Mouse (Mus musculus): ENCODE data around the gene Tspan33.
"Not testable (repeated sequence)": the region's sequence is repeated elsewhere in the genome, so short reads cannot be mapped to it uniquely, and the experiment has no call there.

Tspan33 gene

GRCm38 (mm10) chr6:29693953-29694352 is at the start of gene Tspan33:
TSS of gene Tspan33 (plus strand) at chr6:29694222.
- peak; percentile 88 for DNase-seq

- peak; percentile 81 for DNase-seq
Observed at GRCm38 (mm10) chr6:29649494-29650169, 44.4 kb upstream of the Tspan33 start.

GRCm38 (mm10) chr6:29650170-29650549 is 43.9 kb upstream of the Tspan33 start:
- no peak for DNase-seq

DNA sequence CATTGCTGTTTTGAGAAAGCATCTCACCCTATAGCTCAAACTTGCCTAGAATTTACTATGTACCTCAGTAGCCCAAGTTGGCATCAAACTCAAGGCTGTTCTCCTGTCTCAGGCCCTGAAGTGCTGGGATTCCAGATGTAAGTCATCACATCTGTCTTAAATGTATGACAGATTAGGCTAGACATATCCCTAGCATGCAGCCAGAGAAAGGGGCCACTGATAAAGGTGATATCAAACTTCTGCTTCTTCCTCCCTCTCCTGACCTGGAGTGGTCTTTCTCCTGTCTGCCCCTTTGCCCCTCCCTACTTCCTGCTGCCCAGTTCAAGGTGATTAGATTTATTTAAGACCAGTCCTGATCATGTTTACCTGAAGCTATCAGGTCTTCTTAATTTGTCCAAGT is 40.8 kb upstream of the Tspan33 start:
- no peak for DNase-seq

GRCm38 (mm10) chr6:29658626-29659475 is 35.2 kb upstream of the Tspan33 start:
- no peak for DNase-seq

- no peak for DNase-seq
Observed at GRCm38 (mm10) chr6:29659964-29660363, 34.1 kb upstream of the Tspan33 start.

DNA sequence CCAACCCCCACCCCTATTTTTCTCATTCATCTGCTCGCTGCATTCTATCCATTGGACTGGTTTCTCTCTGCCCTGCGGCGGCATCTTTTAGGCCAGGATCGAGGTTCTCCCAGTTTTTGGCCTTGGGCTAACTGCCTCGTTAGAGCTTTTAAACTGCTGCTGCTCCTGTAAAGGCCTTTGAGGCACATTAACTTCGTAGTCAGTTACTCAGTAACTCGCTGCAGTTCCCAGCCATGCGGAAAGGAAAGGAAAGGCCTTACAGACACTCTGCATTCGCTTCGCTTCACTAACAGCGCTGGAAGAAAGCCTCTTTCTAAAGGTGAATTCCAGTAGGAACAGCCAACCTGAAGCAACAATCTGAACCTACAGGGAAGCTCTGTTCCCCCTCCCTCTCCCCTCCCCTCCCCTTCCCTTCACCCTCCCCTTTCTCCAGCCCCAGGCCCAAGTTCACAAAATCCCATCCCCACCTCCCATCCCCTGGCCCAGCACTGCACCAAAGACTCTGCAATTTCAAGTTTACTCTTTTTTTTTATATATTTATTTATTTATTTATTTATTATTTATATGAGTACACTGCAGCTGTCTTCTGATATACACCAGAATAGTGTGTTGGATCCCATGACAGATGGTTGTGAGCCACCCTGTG is 33.2 kb upstream of the Tspan33 start:
- DNase-seq: no peak

- no peak for DNase-seq
Observed at GRCm38 (mm10) chr6:29667266-29667665, 26.8 kb upstream of the Tspan33 start.

GRCm38 (mm10) chr6:29671741-29672140 is 22.3 kb upstream of the Tspan33 start:
- DNase-seq: no peak

DNA sequence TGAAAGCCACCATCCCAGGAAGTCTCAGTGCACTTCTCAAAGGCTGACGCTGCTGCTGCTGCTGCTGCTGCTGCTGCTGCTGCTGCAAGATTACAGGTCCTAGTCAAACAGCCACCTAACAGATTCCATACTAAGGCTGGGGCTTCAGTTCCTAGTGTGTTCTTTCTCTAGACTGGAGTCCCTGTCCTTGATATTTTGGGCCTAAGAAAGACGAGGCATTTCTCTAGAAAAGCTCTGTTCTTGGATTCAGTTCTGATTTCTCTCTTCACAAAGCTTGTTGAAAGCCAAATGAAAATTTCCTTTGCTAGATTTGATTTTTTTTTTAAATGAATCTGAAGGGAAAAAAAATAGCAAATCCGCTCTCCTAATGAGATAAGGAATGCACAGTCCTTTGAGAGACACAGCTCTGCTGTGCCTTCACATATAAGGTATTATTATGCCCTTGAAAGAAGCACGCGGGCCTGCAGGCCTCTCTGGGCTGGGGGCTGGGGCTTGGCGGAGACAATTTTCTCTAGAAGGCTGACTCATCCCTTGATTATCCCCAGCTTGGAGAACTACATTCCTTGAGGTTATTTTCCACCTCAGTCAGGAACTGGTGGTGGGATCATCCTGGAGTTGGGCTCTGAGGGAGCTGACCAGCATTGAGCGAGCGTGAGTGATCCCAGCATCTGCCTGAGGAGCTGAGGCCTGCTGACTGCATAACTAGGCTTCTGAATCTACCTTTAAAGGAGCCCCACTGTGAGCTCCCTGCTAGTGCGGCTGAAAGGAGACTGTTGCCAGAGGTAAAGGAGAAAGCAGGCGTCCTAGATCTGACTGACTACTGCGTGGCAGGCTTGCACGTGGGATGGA is 21.2 kb upstream of the Tspan33 start:
- DNase-seq: no peak

DNA sequence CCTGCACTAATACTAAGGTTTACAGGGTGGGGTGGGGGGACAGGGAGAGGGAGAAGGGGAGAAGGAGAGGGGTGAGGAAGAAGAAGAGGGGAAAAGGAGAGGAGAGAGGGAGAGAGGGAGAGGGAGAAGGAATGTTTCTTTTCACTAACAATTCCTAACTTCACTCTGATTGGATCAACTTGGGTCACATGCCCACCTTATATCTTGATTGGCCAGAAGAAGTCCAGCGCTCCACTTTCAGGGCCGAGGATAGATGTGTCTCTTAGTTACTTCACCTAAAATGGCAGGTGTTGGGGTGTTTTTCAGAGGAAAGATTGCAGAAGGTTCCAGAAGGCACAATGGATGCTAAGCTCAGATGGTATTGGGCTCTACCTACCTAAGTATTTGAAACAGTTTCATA is 20.3 kb upstream of the Tspan33 start:
- DNase-seq: no peak

GRCm38 (mm10) chr6:29679947-29680550 is 14.0 kb upstream of the Tspan33 start:
- DNase-seq: not testable (repeated sequence)

DNA sequence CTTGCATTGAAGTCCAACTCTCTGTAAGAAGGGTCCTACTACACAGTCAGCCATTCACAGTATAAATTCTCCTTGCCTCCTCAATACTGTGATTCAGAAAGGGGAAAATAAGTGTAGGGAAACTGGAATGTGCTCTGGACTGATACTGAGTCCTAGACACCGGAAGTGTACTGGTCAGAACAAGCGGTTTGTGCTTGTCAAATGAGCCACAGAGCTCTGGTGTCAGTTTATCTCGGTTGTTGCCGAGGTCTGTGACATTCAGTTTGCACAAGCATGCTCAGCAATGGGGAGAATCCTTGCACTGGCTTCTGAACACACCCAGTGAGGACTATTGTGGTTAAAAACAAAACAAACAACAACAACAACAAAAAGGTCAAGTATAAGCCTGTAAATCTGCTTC is 12.2 kb upstream of the Tspan33 start:
- DNase-seq: no peak

- DNase-seq: no peak
Observed at GRCm38 (mm10) chr6:29684686-29685085, 9.3 kb upstream of the Tspan33 start.

DNA sequence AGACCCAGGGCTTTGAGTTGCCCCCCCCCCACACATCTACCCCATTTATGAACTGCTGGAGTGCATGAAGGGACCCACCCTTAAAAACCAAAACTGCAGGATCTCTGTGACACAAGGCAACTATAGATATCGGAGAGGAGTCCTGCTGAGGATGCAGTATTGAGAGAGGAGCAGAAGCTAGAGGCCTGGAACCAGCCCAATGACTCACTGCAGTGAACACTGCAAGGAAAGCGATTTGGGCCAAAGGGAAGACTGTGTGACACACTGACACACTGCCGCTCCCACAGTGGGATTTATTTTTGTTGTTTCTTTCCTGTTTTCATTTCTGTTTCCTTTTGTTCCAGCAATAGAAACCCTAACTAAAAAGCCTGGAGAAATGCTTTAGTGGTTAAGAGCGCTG is 8.1 kb upstream of the Tspan33 start:
- no peak for DNase-seq

DNA sequence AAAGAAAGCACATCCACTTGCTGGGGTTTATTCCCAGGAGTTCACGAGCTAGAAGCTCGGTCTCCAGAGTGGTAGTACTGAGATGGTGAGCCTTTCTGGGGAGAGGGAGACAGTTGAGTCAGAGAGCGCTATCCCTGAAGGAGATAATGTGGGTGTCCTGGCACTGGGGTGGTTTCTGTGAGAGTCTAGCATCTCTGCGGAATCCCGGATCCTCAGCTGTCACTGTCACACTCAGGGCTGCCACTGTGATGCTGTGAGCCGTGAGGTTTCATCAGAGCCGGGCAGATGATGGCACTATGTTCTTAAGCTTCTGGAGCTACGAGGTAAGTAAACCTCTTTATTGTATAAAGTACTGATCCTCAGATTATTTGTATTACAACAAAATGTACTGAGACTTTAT is 4.6 kb upstream of the Tspan33 start:
- no peak for DNase-seq

- DNase-seq: no peak
Observed at GRCm38 (mm10) chr6:29694375-29695289, 610 bp downstream of the Tspan33 start.

DNA sequence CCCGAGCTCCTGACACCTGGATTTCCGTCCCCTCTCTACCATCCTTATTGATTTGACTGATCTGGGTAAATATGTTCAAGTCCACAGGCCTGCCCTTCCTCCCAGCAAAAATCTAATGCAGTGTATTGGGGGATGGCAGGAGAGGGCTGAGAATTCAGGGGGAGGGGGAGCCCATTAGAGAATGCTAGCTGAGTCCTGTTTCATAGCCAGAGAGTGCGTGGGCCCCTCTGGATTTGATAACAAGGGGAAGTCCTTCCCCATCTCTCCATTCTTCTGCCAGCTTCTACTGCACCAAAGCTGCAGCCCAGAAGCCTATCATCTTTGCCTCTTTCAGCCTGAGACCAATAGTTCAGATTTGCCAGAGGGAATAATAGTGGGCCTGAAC is 1.3 kb downstream of the Tspan33 start:
- DNase-seq: no peak

DNA sequence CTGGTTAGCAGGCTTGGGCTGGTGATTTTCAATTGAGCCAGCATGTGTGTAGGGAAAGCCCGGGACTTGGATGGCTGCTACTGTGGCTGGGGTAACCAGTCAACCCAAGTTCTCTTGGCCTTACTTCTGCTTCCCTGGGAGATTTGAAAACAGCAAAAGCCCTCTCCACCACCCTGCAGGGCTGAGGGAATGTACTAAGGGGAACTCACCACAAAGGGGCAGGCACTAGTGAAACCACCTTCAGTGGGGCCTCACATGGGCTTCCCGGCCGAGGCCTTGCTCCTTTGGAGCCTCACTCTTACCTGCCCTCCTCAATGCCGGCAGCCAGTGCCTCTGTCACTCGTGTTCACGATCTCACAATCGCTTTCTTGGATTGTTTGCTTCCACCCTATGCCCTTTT is 2.0 kb downstream of the Tspan33 start:
- DNase-seq: no peak

- DNase-seq: no peak
Observed at GRCm38 (mm10) chr6:29697139-29697538, 3.1 kb downstream of the Tspan33 start.

GRCm38 (mm10) chr6:29697548-29697947 is 3.5 kb downstream of the Tspan33 start:
- no peak for DNase-seq
